Mouse (Mus musculus): ENCODE results near the gene Snx20. TPM values are rescaled to one million over a fixed set of nuclear protein-coding genes. Genes with fewer than 3 reads are reported as not detected.

Snx20 gene
- total RNA-seq, 2 experiments from 2014 or later, result 1.7 to 3.0 TPM

DNA sequence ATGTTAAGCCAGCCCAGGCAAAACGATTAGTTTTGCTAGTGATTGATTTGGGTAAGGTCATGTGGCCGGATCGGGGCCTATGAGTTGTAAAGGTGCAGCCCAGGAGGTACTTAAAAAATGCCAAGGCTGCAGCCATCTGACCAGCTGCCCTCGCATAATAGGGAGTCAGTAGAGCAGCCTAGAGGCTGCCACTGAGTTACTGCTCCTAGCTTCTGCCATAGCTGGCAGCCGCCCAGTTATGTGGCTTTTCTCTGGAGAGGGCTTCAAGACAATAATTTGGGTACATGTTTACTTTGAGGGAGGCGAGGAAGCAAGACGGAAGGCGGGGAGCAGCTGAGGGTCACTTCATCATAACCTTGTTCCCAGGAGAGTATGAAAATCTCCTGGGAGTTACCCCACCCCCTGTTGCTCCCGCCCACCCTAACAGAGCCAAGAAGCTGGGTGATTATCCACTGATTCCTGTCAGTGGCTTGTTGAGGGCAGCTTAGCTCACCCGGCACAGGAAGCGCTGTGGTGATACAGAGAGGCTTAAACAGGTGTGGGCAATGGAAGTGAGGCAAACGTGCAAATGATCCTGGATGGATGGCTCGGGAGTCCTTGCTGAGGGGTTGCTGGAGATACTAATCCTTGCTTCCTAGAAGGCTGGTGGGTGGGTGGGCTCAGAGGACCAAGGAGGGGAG is 30.4 kb downstream of the Snx20 start:
- no peak for DNase-seq (ENCODE audit: low spot score in 2 of 2)

- peak in 1 of 2 experiments; percentile 29 for DNase-seq (ENCODE audit: low spot score in 2 of 2)
Observed at GRCm38 (mm10) chr8:88604065-88605038, 31.6 kb downstream of the Snx20 start.

GRCm38 (mm10) chr8:88603446-88603989 is 32.4 kb downstream of the Snx20 start:
- no peak for DNase-seq (ENCODE audit: low spot score in 2 of 2)

- DNase-seq (ENCODE audit: low spot score in 2 of 2), result no peak
Observed at GRCm38 (mm10) chr8:88599491-88599890, 36.4 kb downstream of the Snx20 start.

DNA sequence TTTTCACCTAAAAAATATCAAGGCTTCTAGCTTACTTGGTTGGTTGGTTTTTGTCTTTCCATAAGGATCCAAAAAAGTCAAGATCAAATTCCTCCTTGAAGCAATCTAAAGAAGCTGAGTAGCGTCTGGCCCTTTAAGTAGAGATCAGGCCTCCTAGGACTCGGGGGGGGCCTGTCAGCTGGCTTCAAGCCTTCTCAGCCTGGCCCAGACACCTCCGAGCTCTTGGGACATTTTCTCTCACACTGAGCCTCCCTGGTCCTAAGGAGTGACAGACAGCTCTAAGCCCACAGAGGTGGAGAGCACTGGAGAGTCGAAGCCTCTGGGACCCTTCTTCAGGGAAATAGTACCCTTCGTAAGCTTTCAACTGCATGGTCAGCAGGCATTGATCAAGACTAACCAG is 37.4 kb downstream of the Snx20 start:
- no peak for DNase-seq (ENCODE audit: low spot score in 2 of 2)

- DNase-seq (ENCODE audit: low spot score in 2 of 2), result no peak
Observed at GRCm38 (mm10) chr8:88596042-88596441, 39.9 kb downstream of the Snx20 start.

DNA sequence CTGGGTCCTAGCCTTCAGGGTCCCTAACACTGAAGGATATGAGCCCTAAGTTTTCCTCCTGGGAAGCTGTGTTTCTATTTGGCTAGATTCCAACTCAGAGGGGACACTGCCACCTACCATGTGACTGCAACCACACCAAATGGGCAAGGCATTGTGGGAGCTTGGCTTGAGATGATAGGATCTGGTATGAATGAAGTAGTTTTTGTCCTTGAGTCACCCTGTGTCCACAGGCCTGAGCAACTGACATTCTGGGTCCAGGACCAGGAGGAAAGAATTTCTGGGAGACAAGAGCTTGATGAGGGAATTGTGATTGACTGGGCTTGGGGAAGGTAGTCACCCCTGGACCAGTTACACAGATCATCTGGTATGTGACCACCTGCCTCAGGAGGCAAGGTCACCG is 42.0 kb downstream of the Snx20 start:
- no peak for DNase-seq (ENCODE audit: low spot score in 2 of 2)

- no peak for DNase-seq (ENCODE audit: low spot score in 2 of 2)
Observed at GRCm38 (mm10) chr8:88590226-88590625, 45.7 kb downstream of the Snx20 start.

- DNase-seq (ENCODE audit: low spot score in 2 of 2), result no peak
Observed at GRCm38 (mm10) chr8:88588205-88588889, 47.6 kb downstream of the Snx20 start.

DNA sequence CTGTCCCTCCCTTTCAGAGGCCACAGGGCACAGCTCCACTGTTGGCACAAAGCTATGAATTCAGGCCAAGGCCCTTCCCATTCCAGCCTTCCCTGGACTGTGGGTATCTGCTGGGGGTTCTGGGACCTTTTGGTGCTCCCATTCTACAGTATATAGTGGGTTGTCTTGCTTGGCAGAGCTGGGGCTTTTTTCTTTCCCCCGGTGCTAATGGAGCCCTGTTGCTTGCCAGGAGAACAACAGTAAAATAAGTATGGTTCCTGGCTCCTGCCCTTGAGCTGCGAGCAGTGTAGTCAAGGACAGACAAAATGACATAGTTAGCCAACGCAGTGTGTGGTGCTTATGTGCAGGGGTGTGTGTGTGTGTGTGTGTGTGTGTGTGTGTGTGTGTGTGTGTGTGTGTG is 52.1 kb downstream of the Snx20 start:
- no peak for DNase-seq (ENCODE audit: low spot score in 2 of 2)

DNA sequence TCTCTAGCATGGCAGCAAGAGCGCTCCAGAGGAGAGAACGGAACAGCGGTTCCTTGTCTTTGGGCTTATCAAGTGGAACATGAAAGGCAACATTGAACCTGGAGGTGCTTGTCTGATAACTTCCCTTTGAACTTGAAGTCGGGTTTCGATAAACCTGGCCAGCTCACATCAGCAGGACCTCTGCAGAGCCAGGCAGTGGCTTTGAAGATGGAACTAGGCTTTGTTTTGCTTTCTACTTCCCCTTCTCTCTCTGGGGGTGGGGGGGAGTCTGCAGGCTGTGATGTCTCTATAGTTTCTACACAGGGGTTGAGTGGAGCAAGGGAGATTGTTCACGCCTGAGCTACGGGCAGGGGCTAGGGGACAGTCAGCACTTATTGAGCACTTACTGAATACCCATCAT is 55.1 kb downstream of the Snx20 start:
- DNase-seq (ENCODE audit: low spot score in 2 of 2), result no peak

DNA sequence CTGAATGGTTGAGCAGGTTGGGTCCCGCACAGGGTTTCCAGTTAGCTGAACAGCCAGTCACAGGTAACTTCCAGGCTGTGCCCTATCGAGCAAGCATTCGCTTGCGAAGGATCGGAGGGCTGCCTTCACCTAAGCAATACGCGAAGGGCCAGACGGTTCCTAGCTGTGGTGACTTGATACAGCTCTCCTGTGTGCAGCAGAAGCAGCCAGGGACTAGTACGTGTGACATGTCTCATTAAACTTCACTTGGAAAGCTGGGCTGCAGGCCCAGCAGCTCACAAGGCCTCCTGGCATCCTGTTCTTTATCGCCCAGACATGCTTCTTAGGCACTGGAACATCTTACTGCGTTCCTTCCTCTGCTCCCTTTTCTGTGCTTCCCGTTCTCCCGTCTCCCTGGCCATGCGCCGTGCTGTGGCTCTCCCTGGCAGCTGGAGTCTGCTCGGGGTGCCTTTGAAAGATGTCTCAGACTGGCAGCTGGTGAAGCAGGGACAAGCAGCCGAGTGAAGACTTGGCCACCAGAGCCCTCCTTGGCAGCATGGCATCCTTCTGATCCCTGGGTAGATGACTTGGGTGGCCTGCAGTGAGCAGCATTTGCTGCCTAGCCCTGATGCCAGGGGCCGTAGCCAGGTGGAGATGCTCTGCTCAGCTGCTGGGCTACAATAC is 56.1 kb downstream of the Snx20 start:
- no peak for DNase-seq (ENCODE audit: low spot score in 2 of 2)

DNA sequence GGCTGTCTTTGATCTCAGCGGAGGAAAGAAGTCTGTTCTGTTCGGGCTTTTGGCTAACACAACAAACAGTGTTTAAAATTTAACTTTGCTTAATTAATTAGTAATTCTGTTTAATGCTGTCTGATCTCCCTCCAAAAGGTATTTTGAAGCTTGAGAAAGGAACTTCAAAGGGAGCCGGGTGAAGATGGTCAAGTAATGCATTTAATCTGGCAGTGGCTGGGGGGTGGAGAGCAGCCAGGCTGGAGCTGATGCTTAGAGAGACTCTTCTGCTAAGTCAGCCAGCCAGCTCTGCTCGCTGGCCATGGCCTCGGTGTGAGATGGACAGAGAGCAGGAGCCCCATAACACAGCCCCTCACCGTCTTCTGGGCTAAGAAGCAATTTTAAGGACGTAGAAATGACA is 56.7 kb downstream of the Snx20 start:
- no peak for DNase-seq (ENCODE audit: low spot score in 2 of 2)

- no peak for DNase-seq (ENCODE audit: low spot score in 2 of 2)
Observed at GRCm38 (mm10) chr8:88578413-88579175, 57.3 kb downstream of the Snx20 start.

GRCm38 (mm10) chr8:88577666-88578065 is 58.3 kb downstream of the Snx20 start:
- no peak for DNase-seq (ENCODE audit: low spot score in 2 of 2)

Other genes with a start within 250 kb of the Snx20 start
- gene Nkd1, start 114.8 kb downstream of the Snx20 start, total RNA-seq (2021), result 10 to 100 TPM; 47.8 to 54.3 TPM
- gene Nod2, start 11.2 kb upstream of the Snx20 start, total RNA-seq (2021), result 1 to 10 TPM; 1.1 to 1.8 TPM
- gene Cyld, start 60.9 kb upstream of the Snx20 start, total RNA-seq (2021), result 10 to 100 TPM; 39.1 to 44.7 TPM

Data from adrenal gland, postnatal 4 days (tissue).